In genomic region chr3:60615057-60615606, GRCm38 (mm10) we compare ENCODE assay signal across 10 mouse cellular contexts.
DNase-seq lines count a peak whose midpoint lies in the region; ATAC-seq lines count a peak whose summit lies in the region.
"Had no signal": no experiment of that assay in that cellular context is flagged by ENCODE, and none has a peak within 500 bp of the region (broad histone marks: within the 10 kb centered on the region; RNA-seq: fewer than 3 reads in every experiment).

No protein-coding gene starts in this region.

- ATAC-seq in hindbrain, embryonic 16.5 days: peak; percentile 53
- no peak for ATAC-seq in hindbrain, embryonic 12.5 days (ENCODE audit: low FRiP score)
- ATAC-seq in granulocyte monocyte progenitor cell, adult 5-6 weeks (replicated peaks; ENCODE audit: poor library complexity, severe bottlenecking): peak; percentile 7; the same call in 1 of the 2 replicates
- no peak for ATAC-seq in activated CD4-positive, CD25-positive, alpha-beta regulatory T cell, adult 4 months
- ATAC-seq: intestine, embryonic 15.5 days had no signal

- H3K4me2 ChIP-seq in hindbrain, embryonic 16.5 days (ENCODE audit: low read length): peak overlapping the region; percentile 0; the same call in 1 of the 2 replicates
- no peak overlapping the region for H3K4me2 ChIP-seq in hindbrain, embryonic 12.5 days (replicated peaks)
- H3K4me2 ChIP-seq: intestine, embryonic 15.5 days; limb, embryonic 12.5 days had no signal

- no peak overlapping the region for H3K27ac ChIP-seq in hindbrain, embryonic 16.5 days (ENCODE audit: low read depth, low read length)
- no peak overlapping the region for H3K27ac ChIP-seq in hindbrain, embryonic 12.5 days
- H3K27ac ChIP-seq: intestine, embryonic 15.5 days; limb, embryonic 12.5 days had no signal

- DNase-seq in right cerebral cortex, postnatal 10 days (ENCODE audit: low spot score in 2 of 2): peak; percentile 42 to 44
- DNase-seq in right cerebral cortex, postnatal 36 days (ENCODE audit: low spot score in 2 of 2): no peak
- peak; percentile 53 for DNase-seq in retina, postnatal 1 day
- DNase-seq in cerebellum, postnatal 36 days: no peak

- H3K4me1 ChIP-seq in hindbrain, embryonic 16.5 days (ENCODE audit: control insufficient read depth, insufficient read depth, low read depth, low read length): no peaks in the 10 kb centered on the region
- H3K4me1 ChIP-seq in hindbrain, embryonic 12.5 days: no peaks in the 10 kb centered on the region
- H3K4me1 ChIP-seq: intestine, embryonic 15.5 days had no signal

- no peak overlapping the region for H3K4me3 ChIP-seq in hindbrain, embryonic 16.5 days (ENCODE audit: low read length)
- no peak overlapping the region for H3K4me3 ChIP-seq in hindbrain, embryonic 12.5 days
- H3K4me3 ChIP-seq: intestine, embryonic 15.5 days; limb, embryonic 12.5 days had no signal

- H3K9me3 ChIP-seq in hindbrain, embryonic 16.5 days (ENCODE audit: control insufficient read depth, low read length): no peaks in the 10 kb centered on the region
- H3K9me3 ChIP-seq in hindbrain, embryonic 12.5 days (replicated peaks): no peaks in the 10 kb centered on the region
- H3K9me3 ChIP-seq: intestine, embryonic 15.5 days; limb, embryonic 12.5 days had no signal

- no peaks in the 10 kb centered on the region for H3K27me3 ChIP-seq in hindbrain, embryonic 16.5 days (replicated peaks; ENCODE audit: control insufficient read depth, insufficient read depth, low read length)
- H3K27me3 ChIP-seq in hindbrain, embryonic 12.5 days: no peaks in the 10 kb centered on the region
- H3K27me3 ChIP-seq: intestine, embryonic 15.5 days; limb, embryonic 12.5 days had no signal

- peaks cover 3% of the 10 kb centered on the region; the same call in 1 of the 2 replicates for H3K36me3 ChIP-seq in hindbrain, embryonic 16.5 days (ENCODE audit: control insufficient read depth, insufficient read depth, low read length)
- no peaks in the 10 kb centered on the region for H3K36me3 ChIP-seq in hindbrain, embryonic 12.5 days

- WGBS in hindbrain, embryonic 16.5 days: 60% methylated on average over 11 of the region's 11 CpGs
- WGBS in hindbrain, embryonic 12.5 days: 65% methylated on average over 11 of the region's 11 CpGs

- H3K9ac ChIP-seq in hindbrain, embryonic 16.5 days (ENCODE audit: low read depth, low read length): no peak overlapping the region
- no peak overlapping the region for H3K9ac ChIP-seq in hindbrain, embryonic 12.5 days
- H3K9ac ChIP-seq: intestine, embryonic 15.5 days; limb, embryonic 12.5 days had no signal

Comparison
In these comparisons a context has a peak if more than half of its experiments do, and no peak if none do; other contexts are left out.
1. ATAC-seq: peak in hindbrain, embryonic 16.5 days (single experiment) and granulocyte monocyte progenitor cell, adult 5-6 weeks (single experiment); none in hindbrain, embryonic 12.5 days (single experiment) and activated CD4-positive, CD25-positive, alpha-beta regulatory T cell, adult 4 months (single experiment).
2. DNase-seq: peak in right cerebral cortex, postnatal 10 days (2 of 2) and retina, postnatal 1 day (single experiment); none in right cerebral cortex, postnatal 36 days (0 of 2) and cerebellum, postnatal 36 days (0 of 2).